Mouse (Mus musculus): ENCODE measurements around the gene Sptb. TPM values are rescaled to one million over a fixed set of nuclear protein-coding genes. Genes with fewer than 3 reads are reported as not detected.

Gene Sptb
- polyA plus RNA-seq, 2 experiments = 39.7 to 59.4 TPM

- no peaks in the 10 kb centered on the region; the same call in 1 of the 2 replicates for H3K27me3 ChIP-seq (ENCODE audit: control insufficient read depth, insufficient read depth, low read length)
- no peak overlapping the region for H3K27ac ChIP-seq
- H3K9ac ChIP-seq (replicated peaks) = no peak overlapping the region
- no peaks in the 10 kb centered on the region for H3K9me3 ChIP-seq (ENCODE audit: control insufficient read depth, low read length)
- H3K4me2 ChIP-seq (ENCODE audit: low read depth) = no peak overlapping the region
- TF ChIP-seq CTCF (IDR thresholded peaks at IDR 0.05; ENCODE audit: low read depth) (no peak), EP300 (IDR thresholded peaks at IDR 0.05; ENCODE audit: low read depth) (no peak)
- no peaks in the 10 kb centered on the region for H3K36me3 ChIP-seq (replicated peaks; ENCODE audit: control insufficient read depth, insufficient read depth, low read depth)
- no peak overlapping the region for H3K4me3 ChIP-seq (ENCODE audit: insufficient read depth in 1 of 2, low read depth in 2 of 2, low read length in 2 of 2)
- WGBS (ENCODE audit: insufficient replicate concordance) = 53% methylated on average over 3 of the region's 3 CpGs
- H3K4me1 ChIP-seq (replicated peaks; ENCODE audit: control insufficient read depth in 2 of 2, insufficient read depth in 2 of 2, low read length in 1 of 2) = peaks cover 4 to 5% of the 10 kb centered on the region in 2 experiments; a peak in 1 of 4 replicates
- ATAC-seq (ENCODE audit: insufficient read depth) (no peak), DNase-seq (ENCODE audit: low read depth in 3 of 3, low spot score in 3 of 3) (no peak)
These were observed 11.7 kb upstream of the Sptb start for GRCm38 (mm10) chr12:76722026-76722425.

- no peak overlapping the region for H3K9ac ChIP-seq (replicated peaks)
- H3K4me1 ChIP-seq (replicated peaks; ENCODE audit: control insufficient read depth in 2 of 2, insufficient read depth in 2 of 2, low read length in 1 of 2) = peaks cover 4 to 5% of the 10 kb centered on the region in 2 experiments; a peak in 1 of 4 replicates
- H3K27ac ChIP-seq = no peak overlapping the region
- DNase-seq (ENCODE audit: low read depth in 3 of 3, low spot score in 3 of 3) (no peak), ATAC-seq (ENCODE audit: insufficient read depth) (no peak)
- no peak overlapping the region for H3K4me2 ChIP-seq (ENCODE audit: low read depth)
- TF ChIP-seq EP300 (IDR thresholded peaks at IDR 0.05; ENCODE audit: low read depth) (no peak), CTCF (IDR thresholded peaks at IDR 0.05; ENCODE audit: low read depth) (peak; percentile 34; the same call in 1 of the 2 replicates)
- no peak overlapping the region for H3K4me3 ChIP-seq (ENCODE audit: insufficient read depth in 1 of 2, low read depth in 2 of 2, low read length in 2 of 2)
- H3K36me3 ChIP-seq (replicated peaks; ENCODE audit: control insufficient read depth, insufficient read depth, low read depth) = no peaks in the 10 kb centered on the region
- no peaks in the 10 kb centered on the region for H3K9me3 ChIP-seq (ENCODE audit: control insufficient read depth, low read length)
- H3K27me3 ChIP-seq (ENCODE audit: control insufficient read depth, insufficient read depth, low read length) = no peaks in the 10 kb centered on the region; the same call in 1 of the 2 replicates
These were observed 10.2 kb upstream of the Sptb start for GRCm38 (mm10) chr12:76720572-76720971.

- H3K4me2 ChIP-seq (ENCODE audit: low read depth) = no peak overlapping the region
- H3K9ac ChIP-seq (replicated peaks) = no peak overlapping the region
- ATAC-seq (ENCODE audit: insufficient read depth) (peak; percentile 53; the same call in 1 of the 2 replicates), DNase-seq (ENCODE audit: low read depth in 3 of 3, low spot score in 3 of 3) (no peak)
- no peak for TF ChIP-seq EP300 (IDR thresholded peaks at IDR 0.05; ENCODE audit: low read depth)
- TF ChIP-seq CTCF (IDR thresholded peaks at IDR 0.05; ENCODE audit: low read depth) = 0 out of 2 replicates have a peak, but pooled peaks have one; percentile 11
- no peaks in the 10 kb centered on the region for H3K9me3 ChIP-seq (ENCODE audit: control insufficient read depth, low read length)
- 70% methylated on average over 4 of the region's 4 CpGs for whole genome bisulfite sequencing (ENCODE audit: insufficient replicate concordance)
- H3K4me1 ChIP-seq (replicated peaks; ENCODE audit: control insufficient read depth in 2 of 2, insufficient read depth in 2 of 2, low read length in 1 of 2) = peaks cover 4 to 5% of the 10 kb centered on the region in 2 experiments; a peak in 1 of 4 replicates
- H3K27me3 ChIP-seq (ENCODE audit: control insufficient read depth, insufficient read depth, low read length) = no peaks in the 10 kb centered on the region; the same call in 1 of the 2 replicates
- no peak overlapping the region for H3K27ac ChIP-seq
- no peaks in the 10 kb centered on the region for H3K36me3 ChIP-seq (replicated peaks; ENCODE audit: control insufficient read depth, insufficient read depth, low read depth)
- no peak overlapping the region for H3K4me3 ChIP-seq (ENCODE audit: insufficient read depth in 1 of 2, low read depth in 2 of 2, low read length in 2 of 2)
These were observed 8.0 kb upstream of the Sptb start for GRCm38 (mm10) chr12:76718384-76718783.

GRCm38 (mm10) chr12:76709795-76710350 lies 474 bp downstream of the Sptb start:
- peak overlapping the region; percentile 90 for H3K27ac ChIP-seq
- WGBS (ENCODE audit: insufficient replicate concordance) = under 1% methylated on average over 48 of the region's 55 CpGs
- ATAC-seq (ENCODE audit: insufficient read depth) (peak; percentile 94), DNase-seq (ENCODE audit: low read depth in 3 of 3, low spot score in 3 of 3) (peak; percentile 88 to 89 (median 88))
- H3K27me3 ChIP-seq (ENCODE audit: control insufficient read depth, insufficient read depth, low read length) = peaks cover 4% of the 10 kb centered on the region; the same call in 1 of the 2 replicates
- no peaks in the 10 kb centered on the region for H3K9me3 ChIP-seq (ENCODE audit: control insufficient read depth, low read length)
- peaks cover 32% of the 10 kb centered on the region for H3K36me3 ChIP-seq (replicated peaks; ENCODE audit: control insufficient read depth, insufficient read depth, low read depth)
- H3K9ac ChIP-seq (replicated peaks) = peak overlapping the region; percentile 98
- H3K4me1 ChIP-seq (replicated peaks; ENCODE audit: control insufficient read depth in 2 of 2, insufficient read depth in 2 of 2, low read length in 1 of 2) = peaks cover 33 to 36% of the 10 kb centered on the region in 2 experiments
- H3K4me3 ChIP-seq (ENCODE audit: insufficient read depth in 1 of 2, low read depth in 2 of 2, low read length in 2 of 2) = peak overlapping the region; percentile 78 to 79
- H3K4me2 ChIP-seq (ENCODE audit: low read depth) = peak overlapping the region; percentile 96
- peak; percentile 50 for TF ChIP-seq CTCF (IDR thresholded peaks at IDR 0.05; ENCODE audit: low read depth)
- TF ChIP-seq EP300 (IDR thresholded peaks at IDR 0.05; ENCODE audit: low read depth) = peak; percentile 92

GRCm38 (mm10) chr12:76708956-76709794 lies 1.2 kb downstream of the Sptb start:
- Histone ChIP-seq H3K9me3 (ENCODE audit: control insufficient read depth, low read length) (no peaks in the 10 kb centered on the region), H3K9ac (replicated peaks) (peak overlapping the region; percentile 98), H3K4me1 (replicated peaks; ENCODE audit: control insufficient read depth in 2 of 2, insufficient read depth in 2 of 2, low read length in 1 of 2) (peaks cover 38 to 43% of the 10 kb centered on the region in 2 experiments), H3K36me3 (replicated peaks; ENCODE audit: control insufficient read depth, insufficient read depth, low read depth) (peaks cover 39% of the 10 kb centered on the region), H3K4me2 (ENCODE audit: low read depth) (peak overlapping the region; percentile 96), H3K4me3 (ENCODE audit: insufficient read depth in 1 of 2, low read depth in 2 of 2, low read length in 2 of 2) (peak overlapping the region; percentile 78 to 79), H3K27me3 (ENCODE audit: control insufficient read depth, insufficient read depth, low read length) (peaks cover 4% of the 10 kb centered on the region; the same call in 1 of the 2 replicates), H3K27ac (peak overlapping the region; percentile 82)
- peak; percentile 49 for ATAC-seq (ENCODE audit: insufficient read depth)
- peak in 1 of 3 experiments; percentile 41 for DNase-seq (ENCODE audit: low read depth in 3 of 3, low spot score in 3 of 3)
- 2% methylated on average over 34 of the region's 34 CpGs for WGBS (ENCODE audit: insufficient replicate concordance)
- TF ChIP-seq EP300 (IDR thresholded peaks at IDR 0.05; ENCODE audit: low read depth) = no peak
- 0 out of 2 replicates have a peak, but pooled peaks have one; percentile 10 for TF ChIP-seq CTCF (IDR thresholded peaks at IDR 0.05; ENCODE audit: low read depth)

All from liver, embryonic 14.5 days (tissue).